Mouse (Mus musculus) megakaryocyte progenitor cell, adult 5-6 weeks (primary cell): ENCODE data around the gene Rbbp7. TPM values are rescaled to one million over a fixed set of nuclear protein-coding genes. Genes with fewer than 3 reads are reported as not detected.
"Not testable (repeated sequence)": the region's sequence is repeated elsewhere in the genome, so short reads cannot be mapped to it uniquely, and the experiment has no call there.

Source experiments
- ATAC-seq: replicated peaks from 2 replicates; pipeline ENCODE4 v1.8.0; 2016; ENCODE audit warnings: mild to moderate bottlenecking, moderate TSS enrichment, inconsistent platforms; ENCODE audit not compliant: poor library complexity
- total RNA-seq, 2 experiments: library from RNA; stranded (forward) in 1 of 2; stranded (reverse) in 1 of 2; fragments of 157-497, 149-512 nt in 1 of 2; fragments of 200-1000 nt in 1 of 2; gene quantifications; 2 replicates each; pipeline versions ENCODE4 v1.2.3 to v1.2.4; 2015 to 2017

Rbbp7 gene
- total RNA-seq (2015), result 354 and 385 TPM in 2 replicates
- total RNA-seq (2017), result 267 and 297 TPM in 2 replicates

- peak; percentile 86 for ATAC-seq
Measured at GRCm38 (mm10) chrX:162760115-162760942, at the start of gene Rbbp7. Rbbp7 (plus strand) TSS chrX:162760402.

DNA sequence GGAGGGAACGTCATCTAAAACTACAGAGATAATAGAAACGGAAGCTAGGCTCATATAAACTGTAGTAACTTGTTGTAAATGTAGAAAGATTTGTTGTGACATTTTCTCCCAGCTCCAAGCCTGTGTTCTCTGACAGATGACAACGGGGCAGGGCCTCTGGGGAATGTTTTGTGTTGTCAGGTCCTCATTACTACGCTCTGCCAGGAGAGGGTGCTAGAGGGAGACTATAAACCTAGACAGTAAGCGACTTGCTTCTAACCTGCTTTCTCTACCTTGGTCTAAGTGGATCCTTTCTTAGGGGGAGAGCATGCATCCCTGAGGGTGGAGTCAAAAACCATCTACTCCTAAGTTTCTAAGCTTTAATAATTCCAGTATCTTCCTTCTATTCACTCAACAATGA lies 42.4 kb upstream of the Rbbp7 start:
- ATAC-seq, result peak; percentile 98

GRCm38 (mm10) chrX:162719615-162720014 lies 40.6 kb upstream of the Rbbp7 start:
- peak; percentile 89 for ATAC-seq

DNA sequence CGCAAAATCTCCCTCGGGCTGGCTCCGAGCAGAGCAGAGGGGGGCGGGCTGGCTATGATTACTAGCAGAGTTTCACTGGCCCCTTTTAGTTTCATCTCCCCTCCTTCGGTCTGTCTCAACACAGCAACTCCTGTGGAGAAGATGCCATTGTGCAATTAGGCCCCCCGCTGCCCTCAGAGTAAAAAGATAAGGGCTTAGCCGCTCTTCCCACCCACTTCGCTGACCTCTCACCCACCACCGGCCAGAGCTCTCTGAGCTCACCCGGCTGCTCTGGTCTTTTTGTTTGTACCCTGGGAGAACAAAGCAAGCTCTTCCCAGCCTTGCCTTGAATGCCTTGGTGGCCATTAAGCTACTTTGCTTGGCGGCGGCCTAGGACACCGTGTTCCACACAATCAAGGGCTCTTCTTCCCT lies 32.8 kb upstream of the Rbbp7 start:
- ATAC-seq, result no peak; the same call in 1 of the 2 replicates

- ATAC-seq, result no peak
Measured at GRCm38 (mm10) chrX:162727795-162728194, 32.4 kb upstream of the Rbbp7 start.

GRCm38 (mm10) chrX:162728228-162728627 lies 32.0 kb upstream of the Rbbp7 start:
- no peak for ATAC-seq

DNA sequence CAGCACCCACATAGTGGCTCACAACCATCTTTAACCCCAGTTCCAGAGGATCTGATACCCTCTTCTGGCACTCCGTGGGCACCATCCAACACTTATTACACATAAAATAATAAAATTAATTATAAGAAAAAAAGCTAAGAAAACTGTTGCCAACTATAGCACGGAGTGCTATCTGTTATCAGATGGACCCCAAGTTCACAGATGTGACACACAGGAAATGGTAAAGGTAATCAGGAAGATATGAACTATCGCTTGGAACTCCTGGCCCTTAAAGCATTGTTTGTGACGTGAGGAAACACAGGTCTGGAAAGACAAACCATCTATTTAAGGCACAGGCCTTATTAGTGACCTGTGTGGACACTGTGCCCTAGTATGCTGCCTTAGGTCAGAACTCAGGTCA lies 30.2 kb upstream of the Rbbp7 start:
- ATAC-seq, result no peak

DNA sequence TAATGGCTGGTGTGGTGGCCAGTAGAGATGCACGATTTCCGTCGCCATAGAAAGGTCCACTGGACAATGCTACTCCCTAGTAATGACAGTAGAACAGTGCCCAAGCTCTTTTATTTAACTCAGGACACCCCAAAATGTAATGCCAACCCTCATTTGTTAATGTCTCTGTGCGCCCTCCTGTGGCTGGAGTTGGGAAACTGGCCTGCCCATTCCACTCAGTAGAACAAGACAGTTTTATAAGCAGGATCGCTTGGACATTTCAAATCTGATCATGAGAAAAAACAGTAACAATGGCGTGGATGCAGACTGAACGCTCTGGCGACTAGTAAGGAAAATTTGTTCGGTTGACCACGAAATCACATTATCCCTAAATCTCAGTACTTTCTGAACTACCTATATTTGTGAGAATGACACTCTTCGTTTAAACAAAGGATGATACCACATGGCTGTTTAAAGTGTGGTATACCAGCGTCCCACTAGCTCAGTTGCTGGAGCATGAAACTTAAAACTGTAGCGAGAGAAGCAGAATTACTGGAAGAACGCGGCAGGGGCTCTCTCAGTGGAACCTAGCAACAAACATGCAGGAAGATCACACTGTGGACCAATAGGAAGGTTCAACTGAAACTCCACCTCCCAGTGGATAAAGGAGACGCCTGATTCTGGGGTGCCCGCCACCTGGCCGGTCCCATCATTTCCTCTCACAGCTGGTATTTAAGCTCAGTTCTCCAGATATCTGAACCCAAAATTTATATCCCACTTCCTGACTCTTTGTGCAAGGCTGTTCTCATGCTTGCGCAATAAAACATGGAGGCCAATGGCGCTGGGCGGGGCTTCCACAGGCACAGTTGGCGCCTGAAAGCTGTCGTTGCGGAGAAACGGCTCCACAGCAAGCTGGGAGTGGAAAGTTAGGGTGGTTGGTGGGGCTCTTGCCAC lies 24.9 kb upstream of the Rbbp7 start:
- ATAC-seq, result peak; percentile 85

DNA sequence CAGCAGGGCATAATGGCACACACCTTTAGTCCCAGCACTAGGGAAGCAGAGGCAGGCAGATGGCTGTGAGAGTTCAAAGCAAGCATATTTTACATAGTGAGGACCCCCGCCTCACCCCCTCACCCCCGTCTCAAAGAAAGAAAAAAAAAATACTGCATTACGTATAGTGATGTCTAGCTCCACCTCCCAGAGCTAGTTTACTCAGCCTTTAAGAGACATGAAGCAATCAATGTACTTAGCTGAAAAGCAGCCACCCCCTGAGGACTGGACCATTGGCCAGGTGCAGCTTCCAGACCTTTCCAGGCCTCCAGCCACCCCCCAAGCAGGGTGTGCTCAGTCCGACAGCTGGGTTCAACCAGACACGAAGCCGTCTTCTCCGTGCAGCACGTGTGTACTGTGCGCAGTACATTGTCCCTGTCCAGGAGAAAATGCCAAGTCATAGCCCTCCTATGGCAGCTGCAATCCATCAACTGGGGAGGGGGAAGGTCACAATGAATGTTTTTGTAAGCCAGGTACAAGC lies 24.0 kb upstream of the Rbbp7 start:
- peak; percentile 58 for ATAC-seq

GRCm38 (mm10) chrX:162748696-162749420 lies 11.3 kb upstream of the Rbbp7 start:
- no peak for ATAC-seq

DNA sequence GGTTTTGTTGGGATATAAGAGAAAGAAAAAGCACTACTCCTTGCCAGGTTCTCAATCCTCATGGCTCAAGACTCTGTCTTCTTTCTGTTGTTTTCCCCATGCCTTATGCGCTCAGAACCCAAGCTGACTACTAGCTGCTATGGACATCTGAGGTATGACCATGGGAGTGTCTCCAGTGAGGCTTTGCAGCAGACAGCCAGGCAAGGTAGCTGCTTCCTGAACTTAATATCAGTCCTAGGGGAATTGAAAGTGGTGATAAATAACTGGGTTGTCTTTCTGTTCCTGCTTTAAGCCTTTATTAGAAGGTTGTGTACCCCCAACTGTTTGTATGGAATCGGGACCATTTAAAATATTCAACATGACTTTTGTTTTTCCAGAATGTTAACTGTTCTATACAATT lies 7.8 kb upstream of the Rbbp7 start:
- ATAC-seq, result peak; percentile 29; the same call in 1 of the 2 replicates

GRCm38 (mm10) chrX:162754314-162754713 lies 5.9 kb upstream of the Rbbp7 start:
- ATAC-seq, result no peak

- ATAC-seq, result no peak
Measured at GRCm38 (mm10) chrX:162756058-162756457, 4.1 kb upstream of the Rbbp7 start.

DNA sequence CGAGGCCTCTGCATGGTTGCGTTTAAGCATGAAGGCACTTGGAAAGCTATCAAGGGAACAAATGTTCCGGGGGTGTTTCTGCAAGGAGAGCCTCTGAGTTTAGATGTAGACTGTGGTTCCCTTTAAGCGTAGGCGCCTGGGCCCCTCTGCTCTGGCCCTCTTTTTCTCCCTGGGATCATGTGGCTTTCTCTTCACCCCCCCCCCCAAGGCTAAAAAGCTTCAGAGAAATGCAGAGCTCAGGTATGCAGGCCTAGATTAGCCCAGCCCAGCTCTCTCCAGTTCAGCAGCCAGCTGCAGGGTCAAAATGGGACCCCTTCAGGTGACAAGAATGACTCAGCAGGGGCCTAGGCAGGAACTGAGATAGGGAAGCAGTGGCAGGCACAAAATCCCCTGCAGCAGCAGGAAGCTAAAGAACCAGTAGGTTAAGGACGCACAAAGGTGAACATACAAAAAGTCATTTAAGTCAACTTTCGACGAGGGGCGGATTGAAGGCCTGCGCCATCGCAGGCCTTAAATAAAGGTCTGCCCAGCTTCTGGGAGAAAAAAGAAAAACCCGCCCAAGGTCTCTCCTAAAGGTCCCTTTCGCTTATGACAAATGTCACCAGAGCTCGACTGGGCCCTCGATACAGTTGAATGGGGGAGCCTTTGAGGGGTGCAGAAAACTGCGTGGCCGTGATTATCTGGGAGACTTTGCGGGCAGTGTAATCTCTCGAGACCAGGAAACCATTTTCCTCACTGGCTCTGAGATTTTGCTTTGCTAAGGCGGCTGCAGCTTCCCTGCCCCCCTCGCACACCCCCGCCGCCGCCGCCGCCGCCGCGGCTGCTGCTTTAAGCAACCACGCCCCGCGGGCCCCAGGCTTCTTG lies 719 bp upstream of the Rbbp7 start:
- ATAC-seq, result 0 out of 2 replicates have a peak, but pooled peaks have one; percentile 11

DNA sequence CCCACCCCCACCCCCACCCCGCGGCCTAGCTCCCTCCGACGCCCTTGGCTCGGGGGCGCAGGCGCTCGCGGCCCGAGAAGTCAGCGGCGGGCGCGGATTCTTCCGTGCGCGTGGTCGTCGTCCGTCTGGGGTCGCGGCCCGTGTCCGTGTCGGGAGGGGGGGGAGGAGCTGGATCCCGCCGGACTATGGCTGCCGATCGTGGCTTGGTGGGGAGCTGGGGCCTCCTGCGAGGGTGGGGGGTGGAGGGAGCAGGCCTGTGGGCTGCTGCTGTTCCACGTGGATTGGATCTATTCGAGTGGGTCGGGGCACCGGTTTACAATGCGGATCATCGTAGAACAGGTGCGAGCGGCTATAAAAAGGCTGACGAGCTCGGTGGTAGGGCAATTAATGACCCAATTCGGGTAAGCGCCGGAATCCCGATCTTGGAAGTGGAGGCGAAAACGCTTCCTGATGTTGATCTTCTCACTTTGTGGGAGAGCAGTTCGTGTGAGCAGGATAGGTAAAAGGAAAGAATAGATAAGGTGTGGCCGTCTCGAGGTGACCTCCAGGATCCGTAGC lies 835 bp downstream of the Rbbp7 start:
- ATAC-seq, result 0 out of 2 replicates have a peak, but pooled peaks have one; percentile 2

DNA sequence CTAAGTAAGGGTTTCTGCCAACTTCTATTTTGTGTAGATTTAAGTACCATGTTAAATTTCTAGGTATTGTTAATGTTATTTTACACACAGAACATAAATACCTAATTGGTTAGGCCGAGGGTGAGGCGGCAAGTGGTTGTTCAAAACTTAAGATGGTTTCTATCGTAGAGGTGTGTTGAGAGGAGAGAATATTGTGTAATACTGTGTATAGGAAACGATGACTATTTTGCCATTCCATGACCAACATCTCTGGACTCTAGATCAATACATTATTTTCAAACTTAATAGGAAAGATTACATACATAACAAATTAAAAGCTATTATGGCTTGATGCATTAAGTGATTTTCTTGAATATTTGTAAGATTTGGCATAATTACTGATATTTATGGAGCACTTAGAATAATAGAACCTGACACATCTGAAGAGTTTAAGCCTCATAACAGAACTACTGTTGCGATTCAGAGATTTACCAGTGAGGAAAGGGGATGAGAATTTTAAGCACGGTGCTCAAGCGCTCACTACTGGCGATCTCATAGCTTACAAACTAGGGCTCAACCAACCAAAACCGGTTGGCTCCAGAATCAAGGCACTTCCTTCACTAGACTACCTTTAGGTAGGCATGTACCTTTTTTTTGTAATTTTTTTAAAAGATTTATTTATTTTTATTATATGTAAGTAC lies 1.7 kb downstream of the Rbbp7 start:
- ATAC-seq, result no peak

DNA sequence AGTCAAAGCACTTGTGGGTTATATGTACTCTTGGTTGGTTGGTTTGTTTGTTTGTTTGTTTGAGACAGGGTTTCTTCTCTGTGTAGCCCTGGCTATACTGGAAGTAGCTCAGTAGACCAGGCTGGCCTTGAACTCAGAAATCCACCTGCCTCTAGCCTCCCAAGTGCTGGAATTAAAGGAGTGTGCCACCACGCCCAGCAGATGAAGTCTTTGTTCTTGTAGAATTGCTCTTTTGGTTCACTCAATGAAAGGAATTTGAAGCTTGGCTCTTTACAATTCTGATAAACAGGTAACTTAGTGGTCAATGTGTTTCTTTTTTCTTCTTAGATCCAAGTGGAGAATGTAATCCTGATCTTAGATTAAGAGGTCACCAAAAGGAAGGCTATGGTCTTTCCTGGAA lies 10.5 kb downstream of the Rbbp7 start:
- no peak for ATAC-seq

DNA sequence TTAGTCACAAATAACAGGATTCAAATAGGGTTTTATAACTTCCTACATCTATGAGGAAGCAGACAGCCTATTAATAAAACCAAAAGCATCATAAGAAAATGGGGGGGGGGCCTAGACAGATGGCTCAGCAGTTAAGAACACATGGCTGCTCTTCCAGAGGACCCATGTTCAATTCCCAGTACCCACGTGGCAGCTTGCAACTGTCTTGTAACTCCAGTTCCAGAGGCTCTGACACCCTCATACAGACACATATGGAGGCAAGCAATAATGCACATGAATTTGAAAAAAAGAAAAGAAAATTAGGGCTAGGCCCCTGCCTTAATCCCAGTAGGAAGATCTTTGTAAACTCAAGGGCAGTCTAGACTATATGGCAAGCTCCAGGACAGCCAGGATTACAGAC lies 28.2 kb downstream of the Rbbp7 start:
- ATAC-seq, result no peak

DNA sequence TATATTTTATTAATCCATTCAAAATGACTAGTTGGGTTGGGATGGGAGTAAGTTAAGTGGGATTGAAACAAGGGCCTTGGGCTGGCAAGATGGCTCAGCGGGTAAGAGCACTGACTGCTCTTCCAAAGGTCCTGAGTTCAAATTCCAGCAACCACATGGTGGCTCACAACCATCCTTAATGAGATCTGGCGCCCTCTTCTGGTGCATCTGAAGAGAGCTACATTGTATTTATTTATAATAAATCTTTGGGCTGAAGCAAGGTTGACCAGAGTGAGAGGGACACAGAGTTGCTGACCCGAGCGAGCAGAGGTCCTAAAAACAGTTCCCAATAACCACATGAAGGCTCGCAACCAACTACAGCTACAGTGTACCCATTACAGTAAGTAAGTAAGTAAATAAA lies 31.2 kb downstream of the Rbbp7 start:
- ATAC-seq, result not testable (repeated sequence)
